Comparison of ENCODE assay signal across 20 mouse cellular contexts in genomic region chr15:84600977-84601595, GRCm38 (mm10). TPM values are rescaled to one million over a fixed set of nuclear protein-coding genes. Genes with fewer than 3 reads are reported as not detected.
DNase-seq lines count a peak whose midpoint lies in the region; ATAC-seq and TF ChIP-seq lines count a peak whose summit lies in the region.
"Had no signal": no experiment of that assay in that cellular context is flagged by ENCODE, and none has a peak within 500 bp of the region (broad histone marks: within the 10 kb centered on the region; RNA-seq: fewer than 3 reads in every experiment).

No protein-coding gene starts in this region.

- 73% methylated on average over 9 of the region's 9 CpGs for WGBS in forebrain, postnatal 0 days
- WGBS in forebrain, embryonic 13.5 days, result 73% methylated on average over 9 of the region's 9 CpGs
- WGBS in forebrain, embryonic 11.5 days, result 75% methylated on average over 9 of the region's 9 CpGs

- H3K27me3 ChIP-seq in forebrain, postnatal 0 days (ENCODE audit: insufficient read depth, low read length), result no peaks in the 10 kb centered on the region
- H3K27me3 ChIP-seq in forebrain, embryonic 13.5 days, result 0 out of 2 replicates have a peak, but pooled peaks cover 4% of the 10 kb centered on the region
- H3K27me3 ChIP-seq in forebrain, embryonic 11.5 days (ENCODE audit: control insufficient read depth, insufficient read depth, low read length), result no peaks in the 10 kb centered on the region
- H3K27me3 ChIP-seq: liver, embryonic 15.5 days; stomach, embryonic 15.5 days had no signal

- H3K36me3 ChIP-seq in forebrain, postnatal 0 days (ENCODE audit: insufficient read depth), result no peaks in the 10 kb centered on the region
- no peaks in the 10 kb centered on the region for H3K36me3 ChIP-seq in forebrain, embryonic 13.5 days (ENCODE audit: poor library complexity, severe bottlenecking)
- H3K36me3 ChIP-seq in forebrain, embryonic 11.5 days (ENCODE audit: control insufficient read depth, insufficient read depth, low read length), result no peaks in the 10 kb centered on the region
- H3K36me3 ChIP-seq: G1E; heart, embryonic 12.5 days; limb, embryonic 10.5 days; liver, embryonic 15.5 days; stomach, embryonic 15.5 days had no signal

- intact Hi-C loops in left cerebral cortex, adult 2 months (cut with DNase I), result no loop called here

- H3K9me3 ChIP-seq in forebrain, postnatal 0 days (ENCODE audit: low read length), result no peaks in the 10 kb centered on the region
- H3K9me3 ChIP-seq in forebrain, embryonic 13.5 days (replicated peaks), result no peaks in the 10 kb centered on the region
- no peaks in the 10 kb centered on the region; the same call in 1 of the 2 replicates for H3K9me3 ChIP-seq in forebrain, embryonic 11.5 days (ENCODE audit: control insufficient read depth, low read length)
- H3K9me3 ChIP-seq: heart, embryonic 12.5 days; limb, embryonic 10.5 days; liver, embryonic 15.5 days; stomach, embryonic 15.5 days had no signal

- H3K27ac ChIP-seq in forebrain, postnatal 0 days (ENCODE audit: low read depth, low read length), result no peak overlapping the region
- H3K27ac ChIP-seq in forebrain, embryonic 13.5 days, result no peak overlapping the region
- no peak overlapping the region for H3K27ac ChIP-seq in left cerebral cortex, adult 2 months
- H3K27ac ChIP-seq in forebrain, embryonic 11.5 days (ENCODE audit: low read depth, low read length), result no peak overlapping the region
- H3K27ac ChIP-seq: liver, embryonic 15.5 days; macrophage; stomach, embryonic 15.5 days had no signal

- H3K4me1 ChIP-seq in forebrain, postnatal 0 days (ENCODE audit: insufficient read depth), result no peaks in the 10 kb centered on the region
- H3K4me1 ChIP-seq in forebrain, embryonic 13.5 days, result peaks cover 11% of the 10 kb centered on the region; the same call in 1 of the 2 replicates
- no peaks in the 10 kb centered on the region for H3K4me1 ChIP-seq in forebrain, embryonic 11.5 days (replicated peaks; ENCODE audit: control insufficient read depth, insufficient read depth, low read length)
- H3K4me1 ChIP-seq: heart, embryonic 12.5 days; liver, embryonic 15.5 days; stomach, embryonic 15.5 days had no signal

- DNase-seq in forebrain, postnatal 0 days, result no peak
- DNase-seq in left cerebral cortex, adult 2 months (ENCODE audit: extremely low spot score in 1 of 2, low spot score in 2 of 2), result no peak
- DNase-seq in left cerebral cortex, adult 11 months (ENCODE audit: low spot score), result no peak
- peak; percentile 9 for DNase-seq in retina, postnatal 1 day
- no peak for DNase-seq in retina, embryonic 14.5 days (ENCODE audit: low spot score)
- DNase-seq in forebrain, embryonic 11.5 days (ENCODE audit: low spot score), result no peak
- DNase-seq: gastrocnemius, postnatal 25 days; heart, postnatal 4 days; kidney, postnatal 25 days; spleen, adult 18-20 months; thymus, postnatal 25 days had no signal

- no peak overlapping the region for H3K9ac ChIP-seq in forebrain, postnatal 0 days
- no peak overlapping the region for H3K9ac ChIP-seq in forebrain, embryonic 13.5 days
- no peak overlapping the region for H3K9ac ChIP-seq in forebrain, embryonic 11.5 days (ENCODE audit: low read length)
- H3K9ac ChIP-seq: heart, embryonic 12.5 days; liver, embryonic 15.5 days; stomach, embryonic 15.5 days had no signal

- ATAC-seq in forebrain, postnatal 0 days, result no peak
- ATAC-seq in forebrain, embryonic 13.5 days, result no peak
- no peak for ATAC-seq in monocyte, adult 5-6 weeks (replicated peaks; ENCODE audit: insufficient number of reproducible peaks, low FRiP score, low TSS enrichment, poor library complexity, severe bottlenecking)
- ATAC-seq in forebrain, embryonic 11.5 days (replicated peaks; ENCODE audit: low FRiP score), result no peak
- ATAC-seq: midbrain, embryonic 16.5 days had no signal

- no peak overlapping the region for H3K4me2 ChIP-seq in forebrain, postnatal 0 days (ENCODE audit: low read depth)
- H3K4me2 ChIP-seq in forebrain, embryonic 13.5 days, result no peak overlapping the region
- no peak overlapping the region for H3K4me2 ChIP-seq in forebrain, embryonic 11.5 days (ENCODE audit: low read depth, low read length, severe bottlenecking)
- H3K4me2 ChIP-seq: heart, embryonic 12.5 days; liver, embryonic 15.5 days; stomach, embryonic 15.5 days had no signal

- TF ChIP-seq CTCF in forebrain, postnatal 0 days (IDR thresholded peaks at IDR 0.05; ENCODE audit: low read depth), result peak; percentile 37
- peak; percentile 11 for TF ChIP-seq CTCF in left cerebral cortex, adult 2 months (IDR thresholded peaks at IDR 0.05)

- H3K4me3 ChIP-seq in forebrain, postnatal 0 days (ENCODE audit: low read depth, low read length), result no peak overlapping the region
- H3K4me3 ChIP-seq in forebrain, embryonic 13.5 days, result no peak overlapping the region
- no peak overlapping the region for H3K4me3 ChIP-seq in left cerebral cortex, adult 2 months
- H3K4me3 ChIP-seq in forebrain, embryonic 11.5 days (ENCODE audit: low read depth, low read length), result no peak overlapping the region
- H3K4me3 ChIP-seq: heart, embryonic 12.5 days; limb, embryonic 10.5 days; liver, embryonic 15.5 days; stomach, embryonic 15.5 days had no signal

RNA-seq across cellular contexts. Expression of gene Rtl6, which starts 43.5 kb away (rescaled TPM):
- 54.8 and 75.5 TPM in 2 replicates for total RNA-seq in forebrain, postnatal 0 days (2014; rRNA removed)
- polyA plus RNA-seq in forebrain, postnatal 0 days (2015; fragmentation: Nextera tagmentation; extraction: Ambion mirVana), result 46.2 and 55.1 TPM in 2 replicates
- polyA plus RNA-seq in forebrain, embryonic 13.5 days (2015; fragmentation: Nextera tagmentation; extraction: Ambion mirVana), result 43.5 and 50.2 TPM in 2 replicates
- total RNA-seq in left cerebral cortex, adult 2 months (2021), result 10 to 100 TPM; 52.7 to 53.7 TPM
- 0.67 to 2.3 TPM (median 2.0 TPM) in 3 replicates for total RNA-seq in monocyte, adult 5-6 weeks (2017)
- 30.0 and 30.9 TPM in 2 replicates for polyA plus RNA-seq in forebrain, embryonic 11.5 days (2014; fragmentation: Nextera tagmentation; extraction: Ambion mirVana)
- polyA plus RNA-seq: G1E had no signal

Comparison
In these comparisons a context has a peak if more than half of its experiments do, and no peak if none do; other contexts are left out.
1. RNA of gene Rtl6, which starts 43.5 kb away (total RNA-seq): 54.8 to 75.5 TPM in forebrain, postnatal 0 days and 52.7 to 53.7 TPM in left cerebral cortex, adult 2 months; 0.67 to 2.3 TPM in monocyte, adult 5-6 weeks; every median in the first group is over 10 times any median in the second.